Mouse (Mus musculus): ENCODE data around the gene Sema3f.

Gene Sema3f

DNA sequence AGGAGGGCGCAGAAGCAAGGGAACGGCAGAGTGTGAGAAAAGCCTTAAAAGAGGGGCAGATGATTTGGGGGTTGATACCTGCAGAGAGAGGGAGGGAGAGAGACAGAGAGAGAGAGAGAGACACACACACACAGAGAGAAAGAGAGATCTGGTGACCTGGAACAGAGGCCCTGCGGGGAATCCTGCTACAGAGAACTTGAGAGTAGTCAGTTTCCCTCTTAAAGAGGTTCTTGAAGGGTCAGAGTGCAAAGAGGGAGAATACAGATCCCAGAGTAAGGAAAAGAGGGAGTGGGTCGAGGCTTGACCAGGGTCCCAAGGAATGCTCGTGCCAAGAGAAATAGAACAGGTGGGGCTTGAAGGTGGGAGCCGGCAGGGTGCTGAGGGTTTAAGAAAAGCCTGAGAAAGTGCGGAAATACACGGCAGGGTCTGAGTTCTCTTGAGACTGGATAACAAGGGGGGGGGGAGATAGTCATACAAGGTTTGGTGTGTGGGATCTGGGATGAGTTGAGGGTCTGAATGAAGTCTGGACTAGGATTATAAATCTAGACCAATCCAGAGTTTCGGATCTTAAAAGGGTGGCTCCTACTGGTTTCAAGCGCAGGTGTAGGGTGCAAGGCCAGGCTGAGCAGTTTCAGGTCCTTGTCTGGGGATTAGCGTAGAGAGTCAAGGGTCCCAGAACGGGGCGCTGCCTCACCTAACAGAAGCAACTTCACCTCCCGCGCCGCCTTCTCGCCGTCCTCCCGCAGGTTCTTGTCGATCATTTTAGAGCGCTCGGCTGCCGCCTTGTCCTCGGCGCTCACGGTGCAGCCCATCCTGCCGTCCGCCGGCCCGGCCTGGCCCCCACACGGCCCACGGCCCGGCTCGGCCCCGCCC is 75.6 kb downstream of the Sema3f start:
- no peak for DNase-seq (ENCODE audit: low read depth, low spot score)

DNA sequence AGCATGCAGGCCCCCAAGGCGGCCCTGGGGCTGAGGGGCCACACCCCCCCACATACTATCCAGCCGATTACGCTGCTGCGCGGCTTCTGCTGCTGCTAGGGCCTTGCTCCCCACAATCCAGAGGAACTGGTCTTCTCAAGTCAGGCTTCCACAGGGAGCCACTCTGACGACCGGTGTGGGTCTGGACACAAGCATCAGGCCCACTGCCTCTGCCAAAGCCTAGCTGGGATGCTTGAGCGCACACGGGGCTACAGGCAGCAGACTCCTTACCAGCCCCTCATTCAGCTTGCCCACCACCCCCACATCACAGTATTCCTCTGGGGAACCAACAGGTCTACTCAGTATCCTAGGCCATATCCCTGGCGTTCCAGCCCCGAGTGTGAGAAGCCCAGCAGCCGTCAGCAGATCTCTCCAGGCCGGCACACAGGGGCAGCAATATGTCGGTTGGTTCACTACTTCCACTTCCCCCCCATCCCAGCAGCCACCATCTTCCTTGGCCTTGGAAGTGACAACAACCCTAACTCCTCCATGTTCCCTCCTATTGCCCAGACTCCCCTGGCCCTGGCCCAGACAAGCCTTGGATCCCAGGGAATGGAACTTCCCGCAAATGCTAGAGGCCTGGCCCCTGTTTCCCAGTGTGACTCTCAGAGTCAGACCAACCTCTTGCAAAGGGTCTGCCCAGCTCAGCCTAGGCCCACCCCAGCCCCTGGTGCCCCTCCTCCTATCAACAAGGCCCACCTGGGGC is 76.4 kb downstream of the Sema3f start:
- DNase-seq (ENCODE audit: low read depth, low spot score): no peak

DNA sequence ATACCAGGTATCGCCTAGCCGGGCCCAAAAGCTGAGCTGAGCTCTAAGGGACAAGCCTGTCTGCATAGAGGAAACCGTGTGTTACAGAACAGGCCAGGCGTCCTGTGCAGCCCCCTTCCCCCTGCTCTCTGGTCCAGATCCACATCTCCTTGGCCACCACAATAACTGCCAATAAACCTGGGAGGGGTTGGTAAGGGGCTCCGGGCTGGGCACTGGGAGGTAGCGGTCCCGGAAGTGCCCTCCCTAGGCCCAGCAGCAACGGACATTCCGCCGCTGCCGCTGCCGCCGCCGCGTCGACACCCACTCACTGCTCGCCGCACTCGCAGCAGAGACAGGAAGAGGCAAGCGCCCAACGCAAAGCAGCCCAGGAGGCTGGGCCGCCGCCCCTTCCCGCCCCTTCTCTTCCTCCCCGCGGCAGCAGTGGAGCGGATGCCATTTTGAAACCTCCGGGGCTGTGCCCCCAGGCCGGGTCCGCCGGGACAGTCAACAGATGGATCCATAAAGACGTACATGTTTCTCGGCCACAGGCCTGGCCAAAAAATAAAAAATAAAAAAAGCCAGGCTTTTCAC is 77.1 kb downstream of the Sema3f start:
- peak; percentile 89 for DNase-seq (ENCODE audit: low read depth, low spot score)

DNA sequence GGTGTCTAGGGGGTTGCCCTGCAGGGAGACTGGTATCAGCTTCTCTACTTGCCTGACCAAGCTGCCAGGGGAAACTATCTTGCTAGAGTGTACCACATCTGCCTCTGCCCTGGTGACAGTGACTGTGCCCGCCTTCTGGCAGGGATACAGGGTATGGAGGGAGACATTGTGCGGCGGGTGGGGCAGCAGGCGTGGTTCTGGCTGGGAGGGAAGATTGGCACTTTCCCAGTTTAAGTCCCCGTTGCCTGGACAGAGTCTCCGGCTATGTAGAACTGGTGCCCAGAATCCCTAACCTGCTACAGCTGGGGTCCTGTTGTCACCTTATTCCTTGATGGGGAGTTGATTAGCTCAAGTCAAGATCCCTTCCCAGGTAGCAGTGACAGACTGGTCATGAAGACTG is 77.8 kb downstream of the Sema3f start:
- no peak for DNase-seq (ENCODE audit: low read depth, low spot score)

DNA sequence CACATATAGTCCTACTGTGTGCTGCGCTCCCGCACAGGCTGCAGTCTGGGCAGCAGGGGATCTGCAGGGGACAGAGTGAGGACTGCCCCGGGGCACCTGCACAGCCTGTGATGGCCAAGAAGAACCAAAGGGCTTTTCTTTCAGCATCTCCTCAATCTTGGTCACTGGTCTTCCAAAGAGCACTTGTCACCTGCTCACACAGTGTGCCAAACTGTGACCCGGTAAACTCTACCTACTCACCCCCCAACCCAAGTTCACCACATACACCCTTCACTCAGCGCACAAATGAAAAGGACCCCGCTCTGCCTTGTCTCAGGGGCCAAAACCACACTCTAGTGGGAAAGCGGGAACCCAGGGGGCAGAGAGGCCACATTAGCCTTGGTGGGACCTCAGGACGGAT is 78.4 kb downstream of the Sema3f start:
- DNase-seq (ENCODE audit: low read depth, low spot score): no peak

Measured in ZHBTc4 (cell line).